Mouse (Mus musculus): ENCODE measurements around the gene Ndnf. TPM values are rescaled to one million over a fixed set of nuclear protein-coding genes. Genes with fewer than 3 reads are reported as not detected.

The Ndnf gene
- polyA plus RNA-seq, 1 experiment, result not detected

- no peaks in the 10 kb centered on the region for H3K36me3 ChIP-seq (ENCODE audit: control insufficient read depth)
- H3K4me3 ChIP-seq (replicated peaks), result no peak overlapping the region
- H3K27me3 ChIP-seq (ENCODE audit: control insufficient read depth), result no peaks in the 10 kb centered on the region
- TF ChIP-seq TAL1 (IDR thresholded peaks at IDR 0.05; ENCODE audit: low read length) (no peak), GATA1 (IDR thresholded peaks at IDR 0.05; ENCODE audit: low read length) (no peak)
- no peaks in the 10 kb centered on the region for H3K9me3 ChIP-seq (ENCODE audit: control insufficient read depth, low read length)
- no peaks in the 10 kb centered on the region for H3K4me1 ChIP-seq (ENCODE audit: control insufficient read depth)
Observed at GRCm38 (mm10) chr6:65728261-65728660, 56.9 kb downstream of the Ndnf start.

GRCm38 (mm10) chr6:65739442-65739841 lies 68.1 kb downstream of the Ndnf start:
- H3K36me3 ChIP-seq (ENCODE audit: control insufficient read depth), result no peaks in the 10 kb centered on the region
- no peak overlapping the region for H3K4me3 ChIP-seq (replicated peaks)
- no peaks in the 10 kb centered on the region for H3K9me3 ChIP-seq (ENCODE audit: control insufficient read depth, low read length)
- no peaks in the 10 kb centered on the region for H3K27me3 ChIP-seq (ENCODE audit: control insufficient read depth)
- H3K4me1 ChIP-seq (ENCODE audit: control insufficient read depth), result no peaks in the 10 kb centered on the region
- TF ChIP-seq TAL1 (IDR thresholded peaks at IDR 0.05; ENCODE audit: low read length), result no peak
- TF ChIP-seq GATA1 (IDR thresholded peaks at IDR 0.05; ENCODE audit: low read length), result no peak

GRCm38 (mm10) chr6:65743144-65743870 lies 71.9 kb downstream of the Ndnf start:
- TF ChIP-seq TAL1 (IDR thresholded peaks at IDR 0.05; ENCODE audit: low read length) (no peak), GATA1 (IDR thresholded peaks at IDR 0.05; ENCODE audit: low read length) (no peak)
- Histone ChIP-seq H3K4me3 (replicated peaks) (no peak overlapping the region), H3K4me1 (ENCODE audit: control insufficient read depth) (no peaks in the 10 kb centered on the region), H3K36me3 (ENCODE audit: control insufficient read depth) (no peaks in the 10 kb centered on the region), H3K27me3 (ENCODE audit: control insufficient read depth) (no peaks in the 10 kb centered on the region), H3K9me3 (ENCODE audit: control insufficient read depth, low read length) (no peaks in the 10 kb centered on the region)

GRCm38 (mm10) chr6:65743871-65744202 lies 72.4 kb downstream of the Ndnf start:
- Histone ChIP-seq H3K27me3 (ENCODE audit: control insufficient read depth) (no peaks in the 10 kb centered on the region), H3K4me3 (replicated peaks) (no peak overlapping the region), H3K36me3 (ENCODE audit: control insufficient read depth) (no peaks in the 10 kb centered on the region), H3K9me3 (ENCODE audit: control insufficient read depth, low read length) (no peaks in the 10 kb centered on the region), H3K4me1 (ENCODE audit: control insufficient read depth) (no peaks in the 10 kb centered on the region)
- no peak for TF ChIP-seq TAL1 (IDR thresholded peaks at IDR 0.05; ENCODE audit: low read length)
- no peak for TF ChIP-seq GATA1 (IDR thresholded peaks at IDR 0.05; ENCODE audit: low read length)

- no peaks in the 10 kb centered on the region for H3K9me3 ChIP-seq (ENCODE audit: control insufficient read depth, low read length)
- no peak overlapping the region for H3K4me3 ChIP-seq (replicated peaks)
- no peaks in the 10 kb centered on the region for H3K4me1 ChIP-seq (ENCODE audit: control insufficient read depth)
- TF ChIP-seq GATA1 (IDR thresholded peaks at IDR 0.05; ENCODE audit: low read length) (no peak), TAL1 (IDR thresholded peaks at IDR 0.05; ENCODE audit: low read length) (no peak)
- no peaks in the 10 kb centered on the region for H3K36me3 ChIP-seq (ENCODE audit: control insufficient read depth)
- H3K27me3 ChIP-seq (ENCODE audit: control insufficient read depth), result no peaks in the 10 kb centered on the region
Observed at GRCm38 (mm10) chr6:65758214-65758613, 86.8 kb downstream of the Ndnf start.

- Histone ChIP-seq H3K4me3 (replicated peaks) (no peak overlapping the region), H3K27me3 (ENCODE audit: control insufficient read depth) (no peaks in the 10 kb centered on the region), H3K9me3 (ENCODE audit: control insufficient read depth, low read length) (no peaks in the 10 kb centered on the region), H3K36me3 (ENCODE audit: control insufficient read depth) (no peaks in the 10 kb centered on the region), H3K4me1 (ENCODE audit: control insufficient read depth) (no peaks in the 10 kb centered on the region)
- TF ChIP-seq GATA1 (IDR thresholded peaks at IDR 0.05; ENCODE audit: low read length) (no peak), TAL1 (IDR thresholded peaks at IDR 0.05; ENCODE audit: low read length) (no peak)
Observed at GRCm38 (mm10) chr6:65759174-65759573, 87.8 kb downstream of the Ndnf start.

GRCm38 (mm10) chr6:65760073-65760472 lies 88.7 kb downstream of the Ndnf start:
- TF ChIP-seq GATA1 (IDR thresholded peaks at IDR 0.05; ENCODE audit: low read length), result no peak
- TF ChIP-seq TAL1 (IDR thresholded peaks at IDR 0.05; ENCODE audit: low read length), result no peak
- Histone ChIP-seq H3K4me3 (replicated peaks) (no peak overlapping the region), H3K9me3 (ENCODE audit: control insufficient read depth, low read length) (no peaks in the 10 kb centered on the region), H3K36me3 (ENCODE audit: control insufficient read depth) (no peaks in the 10 kb centered on the region), H3K27me3 (ENCODE audit: control insufficient read depth) (no peaks in the 10 kb centered on the region), H3K4me1 (ENCODE audit: control insufficient read depth) (no peaks in the 10 kb centered on the region)

Other genes starting within 250 kb of the Ndnf start
- gene Tnip3, start 146.3 kb upstream of the Ndnf start, polyA plus RNA-seq (2012), result not detected in 2 replicates
- gene Prdm5, start 107.4 kb downstream of the Ndnf start, polyA plus RNA-seq (2012), result not detected in 2 replicates

Data from erythroblast, embryonic 14.5 days (primary cell).